Mouse (Mus musculus) stomach, postnatal 0 days (tissue): ENCODE data around the gene Cnot8.

Experiments
- CTCF ChIP-seq: IDR thresholded peaks from 2 replicates; pipeline ENCODE4 v1.5.1; 2016; ENCODE audit warnings: antibody characterized with exemption, low read depth, mild to moderate bottlenecking, moderate library complexity
- EP300 ChIP-seq: optimal IDR thresholded peaks from 2 replicates; pipeline ENCODE3; 2016; ENCODE audit warnings: antibody characterized with exemption

DNA sequence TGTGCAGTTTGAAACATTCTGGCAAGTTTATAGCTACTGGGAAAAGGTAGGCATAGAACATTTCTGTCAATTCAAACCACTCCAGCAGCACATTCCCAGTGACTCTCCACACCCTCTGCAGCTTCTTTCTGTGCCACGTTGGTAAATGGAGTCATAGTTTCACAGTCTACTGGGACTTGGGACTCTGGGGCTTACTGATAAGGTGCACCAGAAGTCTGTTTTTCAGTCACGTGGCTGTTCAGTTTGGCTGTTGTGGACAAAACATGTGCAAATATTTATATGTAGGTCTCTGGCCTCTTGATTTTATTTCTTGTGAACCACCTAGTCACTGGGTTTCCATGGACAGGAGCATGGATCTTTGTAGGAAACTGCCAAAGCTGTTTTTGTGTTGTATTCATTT lies 23.6 kb downstream of the Cnot8 start:
- TF ChIP-seq CTCF (no peak), EP300 (no peak)
